Mouse (Mus musculus): ENCODE data around the gene Fat4. TPM values are rescaled to one million over a fixed set of nuclear protein-coding genes. Genes with fewer than 3 reads are reported as not detected.

The Fat4 gene
- total RNA-seq, 2 experiments from 2014 or later: 29.4 to 34.5 TPM

- DNase-seq (ENCODE audit: low spot score in 2 of 2): no peak
Measured at GRCm38 (mm10) chr3:39046425-39046824, 159.7 kb downstream of the Fat4 start.

GRCm38 (mm10) chr3:39047621-39048303, 161.0 kb downstream of the Fat4 start:
- no peak for TF ChIP-seq CTCF (conservative IDR thresholded peaks at IDR 0.05)
- no peak for DNase-seq (ENCODE audit: low spot score in 2 of 2)
- H3K27ac ChIP-seq: no peak overlapping the region
- H3K4me3 ChIP-seq: no peak overlapping the region

More at GRCm38 (mm10) chr3:39046425-39046824, 159.7 kb downstream of the Fat4 start:
- Histone ChIP-seq H3K27ac (peak overlapping the region; percentile 12), H3K4me3 (no peak overlapping the region)
- TF ChIP-seq CTCF (conservative IDR thresholded peaks at IDR 0.05): no peak

- no peak overlapping the region for H3K4me3 ChIP-seq
- no peak for TF ChIP-seq CTCF (conservative IDR thresholded peaks at IDR 0.05)
- no peak overlapping the region for H3K27ac ChIP-seq
- no peak for DNase-seq (ENCODE audit: low spot score in 2 of 2)
Measured at GRCm38 (mm10) chr3:39048304-39048667, 161.5 kb downstream of the Fat4 start.

GRCm38 (mm10) chr3:39050130-39050529, 163.4 kb downstream of the Fat4 start:
- no peak overlapping the region for H3K27ac ChIP-seq
- no peak for DNase-seq (ENCODE audit: low spot score in 2 of 2)
- no peak overlapping the region for H3K4me3 ChIP-seq
- TF ChIP-seq CTCF (conservative IDR thresholded peaks at IDR 0.05): no peak

GRCm38 (mm10) chr3:39053072-39053471, 166.3 kb downstream of the Fat4 start:
- TF ChIP-seq CTCF (conservative IDR thresholded peaks at IDR 0.05): no peak
- no peak for DNase-seq (ENCODE audit: low spot score in 2 of 2)
- Histone ChIP-seq H3K4me3 (no peak overlapping the region), H3K27ac (no peak overlapping the region)

Measured in layer of hippocampus, adult 2 months (tissue).